Mouse (Mus musculus) limb, embryonic 15.5 days (tissue): ENCODE results near the gene Tmem221. TPM values are rescaled to one million over a fixed set of nuclear protein-coding genes. Genes with fewer than 3 reads are reported as not detected.

Experiments
- ATAC-seq: fragments of 200-750 bp; cut with Nextera tagmentation; 2 replicates; pipeline ENCODE4 v1.8.0; 2017; ENCODE audit warnings: low read depth, moderate TSS enrichment; ENCODE audit not compliant: insufficient number of reproducible peaks, low FRiP score, low TSS enrichment
- H3K27ac ChIP-seq: fragments of 300-500 bp; sonication (generic); 2 replicates; pipeline ENCODE4 v1.5.1; 2015; ENCODE audit warnings: moderate library complexity, mild to moderate bottlenecking, inconsistent platforms
- H3K27me3 ChIP-seq: fragments of 300-500 bp; sonication (generic); 2 replicates; pipeline ENCODE4 v1.6.1; 2015; ENCODE audit warnings: inconsistent platforms
- H3K36me3 ChIP-seq: fragments of 300-500 bp; sonication (generic); 2 replicates; pipeline ENCODE4 v1.6.1; 2015; ENCODE audit warnings: inconsistent platforms
- H3K4me1 ChIP-seq: fragments of 300-500 bp; sonication (generic); 2 replicates; pipeline ENCODE4 v1.6.1; 2015; ENCODE audit warnings: inconsistent platforms
- H3K4me2 ChIP-seq: fragments of 300-500 bp; sonication (generic); 2 replicates; pipeline ENCODE4 v1.6.1; 2015; ENCODE audit warnings: mild to moderate bottlenecking, inconsistent platforms
- H3K4me3 ChIP-seq: fragments of 300-500 bp; sonication (generic); 2 replicates; pipeline ENCODE4 v1.5.1; 2015; ENCODE audit warnings: mild to moderate bottlenecking, inconsistent platforms
- H3K9ac ChIP-seq: fragments of 300-500 bp; sonication (generic); 2 replicates; pipeline ENCODE4 v1.6.1; 2015; ENCODE audit warnings: inconsistent platforms
- H3K9me3 ChIP-seq: fragments of 300-500 bp; sonication (generic); 2 replicates; pipeline ENCODE4 v1.6.1; 2016; ENCODE audit warnings: inconsistent platforms
- WGBS: fragments of 180-500 bp; shearing (Covaris S2); methylation state at CpG from one replicate; pipeline ENCODE4 v1.1.7; 2015; 5-methylcytosine and 5-hydroxymethylcytosine counted together
- polyA plus RNA-seq: library from polyadenylated mRNA; unstranded; fragments of >200 nt; fragmentation: Nextera tagmentation; extraction: Ambion mirVana; gene quantifications from 2 replicates; pipeline ENCODE4 v1.2.1, GENCODE M21; 2015

Tmem221 gene
- polyA plus RNA-seq, 1 experiment from 2014 or later, result 0.74 TPM

- peaks cover 4% of the 10 kb centered on the region; the same call in 1 of the 2 replicates for H3K36me3 ChIP-seq
Measured at GRCm38 (mm10) chr8:71574426-71574825, 15.8 kb upstream of the Tmem221 start.

GRCm38 (mm10) chr8:71572847-71573633, 14.4 kb upstream of the Tmem221 start:
- Histone ChIP-seq H3K27ac (peak overlapping the region; percentile 38), H3K9ac (peak overlapping the region; percentile 7; the same call in 1 of the 2 replicates), H3K4me1 (peaks cover 40% of the 10 kb centered on the region), H3K9me3 (no peaks in the 10 kb centered on the region), H3K4me3 (no peak overlapping the region), H3K4me2 (0 out of 2 replicates have a peak overlapping the region, but pooled peaks have one; percentile 10), H3K36me3 (no peaks in the 10 kb centered on the region), H3K27me3 (peaks cover 9% of the 10 kb centered on the region; the same call in 1 of the 2 replicates)
- ATAC-seq, result no peak
- 60% methylated on average over 9 of the region's 9 CpGs for WGBS

More at GRCm38 (mm10) chr8:71574426-71574825, 15.8 kb upstream of the Tmem221 start:
- Histone ChIP-seq H3K27me3 (no peaks in the 10 kb centered on the region), H3K4me2 (no peak overlapping the region), H3K9ac (no peak overlapping the region), H3K27ac (no peak overlapping the region), H3K4me3 (no peak overlapping the region), H3K4me1 (peaks cover 27% of the 10 kb centered on the region), H3K9me3 (no peaks in the 10 kb centered on the region)
- 69% methylated on average over 7 of the region's 7 CpGs for WGBS
- no peak for ATAC-seq

- 85% methylated on average over 2 of the region's 2 CpGs for WGBS
- H3K4me2 ChIP-seq, result no peak overlapping the region
- peaks cover 40% of the 10 kb centered on the region for H3K4me1 ChIP-seq
- peaks cover 14% of the 10 kb centered on the region; the same call in 1 of the 2 replicates for H3K27me3 ChIP-seq
- no peak overlapping the region for H3K9ac ChIP-seq
- H3K36me3 ChIP-seq, result no peaks in the 10 kb centered on the region
- no peaks in the 10 kb centered on the region for H3K9me3 ChIP-seq
- no peak for ATAC-seq
- H3K27ac ChIP-seq, result no peak overlapping the region
- no peak overlapping the region for H3K4me3 ChIP-seq
Measured at GRCm38 (mm10) chr8:71572077-71572476, 13.4 kb upstream of the Tmem221 start.

DNA sequence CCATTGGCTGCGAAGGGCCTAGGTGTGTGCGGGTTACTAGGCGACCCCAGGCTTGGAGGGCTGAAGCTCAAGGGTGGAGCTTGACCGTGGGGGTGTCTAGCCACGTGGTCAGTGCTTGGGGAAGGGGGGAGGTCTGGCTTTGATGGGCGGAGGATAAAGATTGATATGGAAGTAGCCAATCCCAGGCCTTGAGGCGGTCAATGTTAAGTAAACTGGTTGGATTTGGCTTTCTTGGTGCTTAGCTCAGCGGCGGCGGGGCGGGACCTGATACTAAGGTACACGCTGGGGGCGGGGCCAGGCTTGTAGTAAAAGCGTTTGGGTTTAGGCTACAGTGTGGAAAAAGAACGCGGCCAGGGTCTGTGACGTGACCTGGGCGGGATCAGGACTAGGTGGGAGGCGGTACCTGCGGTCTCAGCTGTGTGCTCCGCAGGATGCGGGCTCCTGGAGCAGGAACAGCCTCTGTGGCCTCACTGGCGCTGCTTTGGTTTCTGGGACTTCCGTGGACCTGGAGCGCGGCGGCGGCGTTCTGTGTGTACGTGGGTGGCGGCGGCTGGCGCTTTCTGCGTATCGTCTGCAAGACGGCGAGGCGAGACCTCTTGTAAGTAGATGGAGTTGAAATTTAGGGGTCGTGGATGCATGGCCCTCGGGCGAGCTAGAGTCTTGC, 11.8 kb upstream of the Tmem221 start:
- Histone ChIP-seq H3K4me3 (peak overlapping the region; percentile 64), H3K4me2 (peak overlapping the region; percentile 84), H3K36me3 (no peaks in the 10 kb centered on the region), H3K27me3 (peaks cover 26% of the 10 kb centered on the region; the same call in 1 of the 2 replicates), H3K4me1 (peaks cover 40% of the 10 kb centered on the region), H3K27ac (peak overlapping the region; percentile 87), H3K9ac (peak overlapping the region; percentile 48), H3K9me3 (no peaks in the 10 kb centered on the region)
- peak; percentile 90 for ATAC-seq
- under 1% methylated on average over 41 of the region's 41 CpGs for WGBS

GRCm38 (mm10) chr8:71569366-71570290, 11.0 kb upstream of the Tmem221 start:
- peaks cover 28% of the 10 kb centered on the region; the same call in 1 of the 2 replicates for H3K27me3 ChIP-seq
- peaks cover 40% of the 10 kb centered on the region for H3K4me1 ChIP-seq
- under 1% methylated on average over 51 of the region's 51 CpGs for WGBS
- H3K27ac ChIP-seq, result peak overlapping the region; percentile 87
- ATAC-seq, result peak; percentile 76
- peak overlapping the region; percentile 64 for H3K4me3 ChIP-seq
- peak overlapping the region; percentile 35; the same call in 1 of the 2 replicates for H3K9ac ChIP-seq
- no peaks in the 10 kb centered on the region for H3K9me3 ChIP-seq
- peak overlapping the region; percentile 84 for H3K4me2 ChIP-seq
- no peaks in the 10 kb centered on the region for H3K36me3 ChIP-seq

GRCm38 (mm10) chr8:71568941-71569340, 10.3 kb upstream of the Tmem221 start:
- no peak for ATAC-seq
- Histone ChIP-seq H3K4me2 (peak overlapping the region; percentile 84), H3K27ac (peak overlapping the region; percentile 87), H3K9me3 (no peaks in the 10 kb centered on the region), H3K9ac (peak overlapping the region; percentile 35; the same call in 1 of the 2 replicates), H3K27me3 (peaks cover 29% of the 10 kb centered on the region), H3K4me1 (peaks cover 40% of the 10 kb centered on the region), H3K36me3 (no peaks in the 10 kb centered on the region), H3K4me3 (peak overlapping the region; percentile 64)
- 16% methylated on average over 6 of the region's 6 CpGs for whole genome bisulfite sequencing

- H3K27ac ChIP-seq, result peak within 1 kb of the TSS; percentile 87
- WGBS, result 7% methylated on average over 13 of the region's 13 CpGs
- peak within 1 kb of the TSS; percentile 64 for H3K4me3 ChIP-seq
- no peak for ATAC-seq
- H3K9ac ChIP-seq, result peak within 1 kb of the TSS; percentile 35; the same call in 1 of the 2 replicates
- H3K4me2 ChIP-seq, result peak within 1 kb of the TSS; percentile 84
- no peaks in the 10 kb centered on the region for H3K9me3 ChIP-seq
- peaks cover 40% of the 10 kb centered on the region for H3K4me1 ChIP-seq
- H3K36me3 ChIP-seq, result no peaks in the 10 kb centered on the region
- H3K27me3 ChIP-seq, result peaks cover 33% of the 10 kb centered on the region
Measured at GRCm38 (mm10) chr8:71568387-71568937, 9.8 kb upstream of the Tmem221 start, which contains the start of gene Slc27a1. TSS of gene Slc27a1 (plus strand) at chr8:71568882.

- no peaks in the 10 kb centered on the region for H3K9me3 ChIP-seq
- WGBS, result 69% methylated on average over 7 of the region's 7 CpGs
- no peak overlapping the region for H3K4me2 ChIP-seq
- H3K27ac ChIP-seq, result 0 out of 2 replicates have a peak overlapping the region, but pooled peaks have one; percentile 3
- H3K4me1 ChIP-seq, result peaks cover 38% of the 10 kb centered on the region
- no peak for ATAC-seq
- no peak overlapping the region for H3K9ac ChIP-seq
- H3K36me3 ChIP-seq, result no peaks in the 10 kb centered on the region
- H3K4me3 ChIP-seq, result no peak overlapping the region
- H3K27me3 ChIP-seq, result peaks cover 41% of the 10 kb centered on the region
Measured at GRCm38 (mm10) chr8:71567587-71567986, 8.9 kb upstream of the Tmem221 start.

DNA sequence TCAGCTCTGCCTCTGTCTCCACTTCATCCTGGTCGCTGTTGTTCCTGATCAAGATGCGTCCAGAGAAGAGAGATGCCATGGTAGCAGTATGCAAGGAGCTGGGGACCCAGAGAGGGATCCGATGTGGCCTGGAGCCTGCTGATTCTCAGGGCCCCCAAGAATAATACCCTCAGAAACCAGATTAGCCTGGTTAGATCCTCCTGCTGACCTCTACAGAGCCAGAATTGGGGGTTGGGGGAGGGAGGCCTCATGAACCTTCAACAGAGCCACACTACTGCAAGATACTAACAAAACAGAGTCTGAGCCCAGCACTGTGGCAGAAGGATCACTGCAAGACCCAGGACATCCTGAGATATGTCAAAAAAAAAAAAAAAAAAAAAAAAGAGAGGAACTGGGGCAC, 7.8 kb upstream of the Tmem221 start, which contains the start of gene Nxnl1:
Gene Nxnl1, minus strand, starts transcription at position 101 of the 400 bp plus-strand sequence.
- Histone ChIP-seq H3K4me3 (no peak within 1 kb of the TSS), H3K36me3 (no peaks in the 10 kb centered on the region), H3K9ac (no peak within 1 kb of the TSS), H3K4me1 (peaks cover 31% of the 10 kb centered on the region), H3K27me3 (peaks cover 51% of the 10 kb centered on the region), H3K4me2 (no peak within 1 kb of the TSS), H3K9me3 (no peaks in the 10 kb centered on the region), H3K27ac (no peak within 1 kb of the TSS)
- no peak for ATAC-seq
- 71% methylated on average over 3 of the region's 3 CpGs for WGBS

DNA sequence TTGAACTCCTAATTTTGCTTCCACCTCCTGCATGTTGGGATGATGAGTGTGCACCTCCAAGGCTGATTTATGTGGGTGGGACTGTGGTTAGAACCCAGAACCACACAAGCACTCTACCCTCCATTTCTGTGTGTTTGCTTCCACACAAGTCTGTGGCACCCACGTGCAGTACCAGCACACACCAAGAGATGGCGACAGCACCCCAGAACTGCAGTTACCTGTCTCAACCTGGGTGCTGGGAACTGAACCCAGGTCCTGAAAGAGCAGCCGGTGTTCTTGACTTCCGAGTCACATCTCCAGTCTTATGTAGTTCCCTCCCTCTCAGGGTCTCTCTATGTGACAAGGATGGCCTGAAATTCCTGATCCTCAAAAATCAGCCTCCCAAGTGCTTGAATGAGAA, 5.3 kb upstream of the Tmem221 start:
- Histone ChIP-seq H3K27ac (no peak overlapping the region), H3K9me3 (no peaks in the 10 kb centered on the region), H3K36me3 (no peaks in the 10 kb centered on the region), H3K4me2 (no peak overlapping the region), H3K4me3 (no peak overlapping the region), H3K4me1 (peaks cover 21% of the 10 kb centered on the region), H3K9ac (no peak overlapping the region), H3K27me3 (peaks cover 73% of the 10 kb centered on the region)
- no peak for ATAC-seq
- 86% methylated on average over 4 of the region's 4 CpGs for WGBS

- Histone ChIP-seq H3K4me2 (peak overlapping the region; percentile 54), H3K27me3 (peaks cover 77% of the 10 kb centered on the region), H3K4me3 (peak overlapping the region; percentile 32), H3K27ac (no peak overlapping the region), H3K4me1 (peaks cover 23% of the 10 kb centered on the region), H3K36me3 (no peaks in the 10 kb centered on the region), H3K9ac (no peak overlapping the region), H3K9me3 (no peaks in the 10 kb centered on the region)
- 1% methylated on average over 33 of the region's 33 CpGs for WGBS
- no peak for ATAC-seq
Measured at GRCm38 (mm10) chr8:71562751-71563150, 4.1 kb upstream of the Tmem221 start.
